Mouse (Mus musculus): ENCODE data around the gene E2f7. TPM values are rescaled to one million over a fixed set of nuclear protein-coding genes. Genes with fewer than 3 reads are reported as not detected.

E2f7 gene
- total RNA-seq, 2 experiments from 2014 or later, result 2.9 to 4.6 TPM

DNA sequence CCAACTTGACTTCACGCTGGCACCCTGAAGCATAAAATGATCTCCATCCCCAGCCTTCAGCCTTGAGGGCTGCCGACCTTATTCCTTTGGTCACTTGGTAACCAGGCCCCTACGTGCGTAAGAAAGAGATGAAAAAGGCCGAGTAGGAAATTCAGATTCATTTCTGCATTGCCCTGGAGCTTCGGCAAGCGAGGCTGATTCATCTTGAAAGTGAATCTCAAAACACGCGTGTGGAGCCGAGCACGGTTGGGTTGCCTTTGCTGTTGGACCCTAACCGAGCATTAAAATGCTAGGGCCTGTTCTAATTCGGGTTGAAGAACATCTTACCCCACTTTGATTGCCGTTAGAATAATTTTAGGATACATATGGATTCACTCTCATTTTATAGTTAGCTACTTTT, 28.6 kb downstream of the E2f7 start:
- DNase-seq, result no peak

DNA sequence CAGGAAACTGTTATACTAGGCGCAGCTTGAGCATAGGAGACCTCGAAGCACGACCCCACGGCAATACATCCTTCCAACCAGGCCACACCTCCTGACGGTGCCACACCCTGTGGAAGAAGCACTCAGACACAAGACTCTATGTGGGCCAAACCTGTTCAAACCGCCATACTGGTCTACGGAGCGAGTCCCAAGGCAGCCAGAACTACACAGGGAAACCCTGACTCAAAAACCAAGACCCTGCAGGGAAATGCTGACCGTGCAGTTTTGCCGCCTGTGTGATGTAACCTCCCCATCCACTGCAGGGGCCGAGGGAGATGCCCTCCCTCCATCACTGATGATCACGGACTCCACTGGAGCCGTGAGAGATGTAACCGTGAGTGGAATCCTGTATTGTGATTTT, 36.5 kb downstream of the E2f7 start:
- DNase-seq, result no peak

DNA sequence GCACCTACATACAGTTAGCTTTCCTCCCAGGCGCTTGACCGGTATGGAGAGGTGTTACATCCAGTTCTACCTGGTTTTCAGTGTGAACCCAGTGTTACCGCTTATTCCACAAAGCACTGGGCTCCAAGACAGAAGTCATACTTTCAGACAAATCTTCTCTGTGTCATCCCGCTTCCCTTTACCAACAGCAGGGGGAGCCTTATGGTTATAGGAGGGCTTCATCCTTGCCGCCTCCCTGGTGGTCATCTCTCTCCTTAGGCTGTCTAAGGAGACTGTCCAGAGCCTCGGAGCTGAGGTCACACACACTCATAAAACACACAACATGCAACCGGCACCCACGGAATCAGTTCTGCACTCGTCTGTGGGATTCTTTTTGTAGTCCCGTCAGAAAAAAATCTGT, 37.4 kb downstream of the E2f7 start:
- no peak for DNase-seq

DNA sequence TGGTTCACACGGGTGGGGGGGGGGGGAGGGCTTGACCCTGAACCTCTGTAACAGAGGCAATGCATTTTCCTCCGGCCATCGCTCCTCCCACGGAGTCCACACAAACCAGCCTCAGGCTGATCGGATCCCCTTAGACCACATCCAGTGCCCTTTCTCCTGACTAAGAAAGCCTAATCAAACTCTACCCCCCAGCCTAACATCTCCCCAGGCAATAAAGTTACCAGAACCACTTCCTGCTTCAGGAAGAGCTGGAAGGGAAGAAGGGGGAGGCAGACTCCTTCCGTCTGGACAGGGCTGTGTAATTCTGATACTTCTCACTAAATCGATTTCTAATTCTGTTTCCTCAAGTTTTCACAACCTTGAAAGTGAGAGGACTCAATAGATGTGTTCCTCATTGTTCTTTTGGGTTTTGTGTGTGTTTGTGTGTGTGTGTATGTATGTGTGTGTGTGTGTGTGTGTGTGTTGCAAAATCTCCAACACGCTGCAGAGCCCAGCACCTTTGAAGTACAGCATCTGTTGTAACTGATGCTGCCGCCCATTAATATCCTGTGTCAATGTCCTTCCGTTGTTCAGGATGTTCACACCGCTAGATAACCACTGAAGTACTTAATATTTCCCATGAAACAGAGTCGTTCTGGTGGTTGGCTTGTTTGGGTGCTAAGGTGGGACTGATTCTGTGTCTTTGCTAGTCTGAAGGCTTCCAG, 43.0 kb downstream of the E2f7 start:
- DNase-seq, result no peak

DNA sequence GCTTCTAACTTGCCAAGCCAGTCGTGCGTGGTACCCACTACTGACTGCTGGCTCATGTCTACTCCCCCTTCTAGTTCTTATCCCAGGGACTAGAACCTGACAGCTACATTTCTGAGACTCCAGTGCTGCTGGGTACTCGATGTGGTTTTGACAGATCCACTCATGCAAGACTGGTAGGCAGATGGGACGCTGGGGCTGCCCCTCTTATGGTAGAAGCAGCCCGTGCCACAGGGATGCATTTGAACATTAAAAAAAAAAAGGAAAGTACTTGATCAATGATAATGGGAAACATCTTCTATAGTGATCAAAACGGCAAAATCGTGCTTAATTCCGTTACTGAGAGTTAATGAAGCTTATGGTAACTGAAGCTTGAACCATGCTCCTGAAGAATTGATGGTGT, 44.4 kb downstream of the E2f7 start:
- DNase-seq, result no peak

DNA sequence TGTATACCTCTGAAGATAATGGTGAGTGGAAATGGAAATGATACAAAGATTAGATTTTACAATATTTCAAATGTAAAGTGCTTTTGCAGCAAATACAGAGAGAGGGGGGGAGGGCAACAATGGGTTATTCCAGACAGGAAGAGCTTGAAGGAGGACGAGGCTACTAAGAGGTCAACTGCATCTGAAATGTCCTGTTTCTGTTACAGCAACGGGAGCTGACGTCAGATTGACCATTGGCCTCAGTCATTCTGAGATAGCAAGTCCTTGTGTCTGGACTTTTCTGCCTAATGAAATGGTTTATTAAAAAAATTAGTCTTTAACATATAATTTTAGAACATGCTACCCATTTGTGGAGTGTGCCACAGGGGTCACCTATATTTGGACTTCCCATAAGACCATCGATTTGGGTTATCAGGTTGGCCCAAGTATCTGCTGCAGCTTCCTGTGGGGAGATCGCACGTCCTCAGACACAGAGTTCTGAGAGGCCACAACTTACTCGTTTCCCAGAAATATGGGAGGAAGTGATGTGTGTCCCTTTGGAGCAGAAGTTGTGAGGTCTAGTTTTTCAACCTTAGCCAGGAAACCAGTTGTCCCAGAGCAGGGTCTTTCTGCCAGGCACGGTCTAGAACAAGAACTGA, 48.0 kb downstream of the E2f7 start:
- no peak for DNase-seq

DNA sequence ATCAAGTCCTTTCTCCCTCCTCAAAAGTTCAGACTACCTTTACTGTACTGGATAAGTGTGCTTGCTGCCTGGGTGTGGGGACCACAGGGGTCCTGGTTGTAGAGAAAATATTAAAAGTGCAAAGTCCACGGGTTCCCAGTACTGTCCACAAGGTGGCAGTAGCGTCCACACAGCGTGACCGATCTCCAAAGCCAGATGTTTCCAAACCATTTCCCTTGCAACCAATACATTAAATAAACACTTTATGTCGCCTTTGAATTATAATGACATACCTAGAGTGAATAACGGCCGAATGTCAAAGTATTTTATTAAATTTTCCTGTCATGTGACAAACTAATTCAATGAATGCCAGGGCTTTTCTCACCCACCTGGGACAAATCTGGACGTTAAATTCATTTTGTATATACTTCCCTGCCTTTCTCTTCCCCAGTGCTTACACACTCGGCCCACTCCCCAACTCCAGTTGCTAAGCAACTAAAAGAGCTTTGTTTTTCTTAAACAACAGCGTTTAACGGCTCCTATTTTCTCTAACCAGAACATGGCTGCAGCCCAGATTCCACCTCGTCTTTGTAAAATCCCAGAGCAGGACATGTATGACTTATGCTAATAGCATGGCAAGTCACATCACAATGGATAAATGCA, 49.4 kb downstream of the E2f7 start:
- DNase-seq, result peak; percentile 39

DNA sequence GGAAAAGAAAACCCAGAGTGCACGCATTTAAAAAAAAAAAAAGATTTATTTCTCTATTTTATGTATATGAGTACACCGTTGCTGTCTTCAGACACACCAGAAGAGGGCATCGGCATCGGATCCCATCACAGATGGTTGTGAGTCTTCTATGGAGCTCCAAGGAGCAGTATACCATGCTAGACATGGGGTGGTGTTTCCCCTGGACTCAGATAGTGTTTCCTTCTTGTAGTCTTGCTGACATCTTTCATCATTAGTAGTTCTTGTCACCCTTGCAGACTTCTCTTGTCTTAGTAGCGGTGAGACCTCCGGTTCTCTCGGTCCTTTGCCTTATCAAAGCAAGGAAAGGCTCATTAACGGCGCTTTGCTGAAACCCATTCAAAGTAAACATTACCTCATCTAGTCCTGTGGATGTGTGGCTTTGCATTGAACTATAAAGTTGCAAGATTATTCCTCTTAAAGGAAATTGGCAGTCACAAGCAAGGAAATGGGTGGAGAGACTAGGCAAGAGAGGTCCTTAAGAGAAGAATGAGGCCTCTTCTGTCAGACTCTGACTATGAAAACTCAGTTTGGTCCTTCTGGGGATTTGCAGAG, 50.1 kb downstream of the E2f7 start:
- no peak for DNase-seq

DNA sequence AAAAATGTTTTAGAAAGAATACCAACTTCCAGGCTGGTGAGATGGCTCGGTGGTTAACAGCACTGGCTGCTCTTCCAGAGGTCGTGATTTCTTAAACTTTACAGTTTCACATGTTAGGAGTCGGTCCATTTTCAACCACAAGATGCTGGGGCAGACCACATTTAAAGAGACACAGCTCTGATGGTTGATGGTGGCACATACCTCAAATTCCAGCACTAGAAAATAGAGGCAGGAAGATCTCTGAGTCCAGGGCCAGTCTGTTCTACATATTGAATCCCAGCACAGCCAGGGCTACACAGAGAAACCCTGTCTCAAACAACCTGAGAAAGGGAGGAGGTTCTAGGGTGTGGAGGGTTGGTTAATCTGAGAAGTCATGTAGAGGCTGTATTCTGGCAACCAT, 56.1 kb downstream of the E2f7 start:
- DNase-seq, result no peak

DNA sequence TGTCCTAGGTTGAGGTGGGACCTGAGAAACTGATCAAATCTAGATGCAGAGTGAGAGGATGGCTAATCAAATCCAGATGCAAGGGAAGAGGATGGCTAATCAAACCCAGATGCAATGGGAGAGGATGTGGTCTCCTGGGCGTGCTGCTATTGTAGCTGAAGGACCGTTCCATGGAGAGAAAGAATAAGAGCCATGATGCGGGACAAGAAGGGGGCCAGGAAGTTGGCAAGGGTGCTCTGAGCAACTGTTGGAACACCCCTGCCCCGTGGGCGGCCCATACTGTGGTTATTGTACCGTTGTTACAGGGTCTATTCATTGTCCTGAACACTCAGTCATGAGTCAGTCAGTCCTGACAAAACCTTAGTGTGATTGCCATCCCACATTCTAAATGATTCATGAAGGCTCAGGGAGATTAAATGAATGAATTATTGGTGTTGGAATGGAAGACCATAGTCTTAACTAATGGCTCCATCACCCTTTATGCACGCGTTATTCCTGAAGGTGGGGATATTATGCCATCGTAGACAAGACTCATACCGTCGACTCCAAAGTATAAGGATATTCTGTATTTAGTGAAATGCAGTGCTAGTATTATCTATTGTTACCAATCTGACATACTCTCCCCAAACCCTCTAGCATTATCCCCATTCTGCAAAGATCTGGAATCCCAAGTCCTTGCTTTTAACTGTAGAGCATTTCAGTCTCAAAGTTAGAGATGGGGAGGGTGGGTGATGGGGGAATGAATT, 59.2 kb downstream of the E2f7 start:
- DNase-seq, result no peak

DNA sequence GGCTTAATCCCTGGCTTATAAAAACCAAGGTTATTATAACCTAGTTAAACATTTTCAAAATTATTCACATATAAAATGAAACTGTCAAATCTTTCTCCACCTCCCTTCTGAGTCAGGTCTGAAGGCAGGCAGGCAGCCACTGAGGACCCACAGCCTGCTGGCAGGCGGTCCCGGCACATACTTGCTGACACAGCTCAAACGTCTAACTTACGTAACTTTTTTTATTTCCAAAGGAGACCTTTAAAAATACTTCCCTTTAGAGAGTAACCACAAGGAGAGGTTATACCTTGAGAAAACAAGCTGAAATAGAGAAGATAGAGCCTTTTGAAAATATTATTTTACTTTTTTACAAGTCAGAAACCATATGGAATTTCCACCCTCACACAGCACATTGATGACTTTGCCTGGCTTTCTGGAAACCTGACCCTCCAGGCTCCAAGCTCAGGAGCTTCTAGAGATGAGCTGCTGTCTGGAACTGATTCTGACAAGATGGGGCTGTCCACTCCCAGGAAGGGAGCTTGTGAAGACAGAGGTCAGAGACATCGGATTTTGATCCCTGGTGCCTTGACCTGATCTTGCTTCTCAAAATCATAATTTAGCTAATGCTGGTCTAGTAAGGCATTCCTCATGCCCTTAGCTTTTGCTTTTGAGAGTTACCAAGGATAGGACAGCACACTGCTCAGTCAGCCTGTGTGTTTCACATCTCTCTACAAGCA, 59.9 kb downstream of the E2f7 start:
- no peak for DNase-seq

DNA sequence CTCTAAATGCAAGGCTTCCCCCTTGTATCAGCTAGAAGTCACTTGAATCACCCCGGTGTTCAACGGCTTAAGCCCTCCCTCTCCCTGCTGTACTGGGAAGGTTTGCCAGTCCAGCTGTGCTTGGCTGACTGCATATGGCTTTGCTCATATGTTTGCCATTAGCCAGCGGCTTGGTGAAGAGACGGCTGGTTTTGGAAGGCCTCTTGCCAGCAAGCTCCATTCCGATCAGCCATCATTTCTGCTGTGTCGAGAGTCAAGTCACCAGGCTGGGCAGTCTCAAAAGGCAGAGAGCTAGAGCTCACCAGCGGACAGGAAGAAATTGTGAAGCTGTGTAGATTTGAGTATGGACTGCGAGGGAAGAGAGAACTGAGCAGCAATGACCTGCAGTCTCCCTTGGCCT, 61.2 kb downstream of the E2f7 start:
- no peak for DNase-seq

DNA sequence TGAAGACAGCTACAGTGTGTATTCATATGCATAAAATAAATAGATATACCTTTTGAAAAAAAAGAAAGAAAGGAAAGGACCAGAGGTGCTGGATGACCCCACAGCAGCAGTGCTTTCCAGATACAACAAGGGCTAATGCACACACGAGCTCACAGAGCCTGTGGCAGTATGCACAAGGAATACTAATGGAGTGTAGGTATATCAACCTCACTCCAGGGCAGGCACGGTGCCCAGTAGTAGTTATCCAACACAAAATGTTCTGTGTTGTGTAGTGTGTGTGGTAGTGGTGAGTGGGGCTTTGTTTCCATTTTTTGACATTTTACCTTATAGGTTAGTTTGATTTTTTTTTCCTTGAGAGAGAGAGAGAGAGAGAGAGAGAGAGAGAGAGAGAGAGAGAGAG, 65.3 kb downstream of the E2f7 start:
- no peak for DNase-seq

DNA sequence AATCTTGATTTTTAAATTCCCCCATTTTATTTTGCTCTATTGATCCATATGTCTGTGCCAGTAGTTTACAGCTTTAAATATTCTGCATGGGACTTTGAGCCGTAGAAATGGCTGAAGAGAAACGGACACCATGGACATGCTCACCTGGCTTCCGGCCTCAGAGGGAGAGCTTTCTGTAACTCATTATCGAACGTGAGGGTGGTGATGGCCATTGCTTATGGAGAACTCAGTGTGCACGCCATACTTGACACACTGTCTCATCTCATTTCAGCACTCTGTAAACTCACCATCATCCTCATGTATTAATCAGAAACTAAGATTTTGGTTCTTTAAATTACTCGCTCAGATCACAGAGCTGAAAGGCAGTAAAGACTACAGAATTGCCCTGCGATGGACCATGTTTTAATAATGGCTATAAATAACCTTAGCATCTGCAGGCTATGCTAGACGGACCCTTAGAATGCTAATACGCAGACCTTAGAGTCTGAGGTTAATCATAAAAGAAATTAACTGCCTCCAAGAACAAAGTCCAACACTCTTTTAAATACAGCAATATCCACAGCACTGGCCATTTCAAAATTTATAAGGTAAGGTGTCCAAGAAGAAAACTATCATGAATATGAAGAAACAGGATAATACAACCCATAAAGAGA, 66.1 kb downstream of the E2f7 start:
- no peak for DNase-seq

DNA sequence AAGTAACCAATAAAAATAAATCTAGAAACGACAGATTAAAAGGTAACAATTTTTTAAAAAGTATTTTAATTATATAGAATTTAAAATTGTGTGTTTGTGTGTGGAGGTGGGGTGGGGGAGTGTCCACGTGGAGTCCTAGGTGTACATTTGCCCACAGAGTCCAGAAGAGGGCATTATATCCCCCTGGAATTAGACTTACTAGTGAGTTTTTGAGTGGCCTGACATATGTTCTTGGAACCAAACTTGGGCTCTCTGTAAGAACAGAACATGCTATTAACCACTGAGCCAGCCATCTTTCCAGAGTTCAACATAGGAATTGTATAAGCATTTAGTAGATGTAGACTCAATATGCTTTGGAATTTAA, 66.6 kb downstream of the E2f7 start:
- no peak for DNase-seq

DNA sequence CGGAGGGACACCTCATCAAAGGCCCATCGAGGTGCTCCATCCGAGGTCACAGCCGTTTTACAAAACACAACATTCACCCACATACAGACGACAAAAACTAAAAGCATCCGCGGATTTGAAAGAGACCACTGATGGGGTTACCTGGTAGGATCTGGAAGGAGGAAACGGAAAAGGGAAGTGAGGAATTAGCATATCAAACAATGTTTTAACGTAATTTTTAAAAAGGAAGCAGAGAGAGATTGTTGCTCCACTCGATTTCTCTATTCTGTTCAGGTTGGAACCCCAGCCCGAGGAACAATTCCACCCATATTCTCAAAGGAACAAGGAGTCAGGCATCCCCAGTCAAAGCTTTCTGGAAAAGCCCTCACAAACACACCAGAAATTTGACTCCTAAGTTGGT, 75.9 kb downstream of the E2f7 start:
- DNase-seq, result no peak

DNA sequence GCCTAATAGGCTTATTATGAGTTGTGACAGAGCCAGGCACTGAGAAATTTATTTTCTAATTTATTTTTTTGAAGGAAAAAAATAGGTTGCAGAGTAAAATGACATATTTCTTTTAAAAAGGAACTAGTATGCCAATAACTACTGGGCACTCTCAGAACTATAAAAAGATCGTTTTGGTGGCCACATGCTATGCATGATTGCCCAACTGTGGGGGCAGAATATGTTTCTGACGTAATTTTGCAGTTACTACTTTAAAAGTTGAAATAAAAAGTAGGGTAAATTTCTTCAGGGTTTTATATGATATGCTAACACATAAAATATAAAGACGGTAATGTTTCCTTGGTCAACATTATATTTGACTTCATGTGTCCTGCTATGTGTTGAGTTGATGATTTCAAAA, 76.5 kb downstream of the E2f7 start:
- no peak for DNase-seq

DNA sequence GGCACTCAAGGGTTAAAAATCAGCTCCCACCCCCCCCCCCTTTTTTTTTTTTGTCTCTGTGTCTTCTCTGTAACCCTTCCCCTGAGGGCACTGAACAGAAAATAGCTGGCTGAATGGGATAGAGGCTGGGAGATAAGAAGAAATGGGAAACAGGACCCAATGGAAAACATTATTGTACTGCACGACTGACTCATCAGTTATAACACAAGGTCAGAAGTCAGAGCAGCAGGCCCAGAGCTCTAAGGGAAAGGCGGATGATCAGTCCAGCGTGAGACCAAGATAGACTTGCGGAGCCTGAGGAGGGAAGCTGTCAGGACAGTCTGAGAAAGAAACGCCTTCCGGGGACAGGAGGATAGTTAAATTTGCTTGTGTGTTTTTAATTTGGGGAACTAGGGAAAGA, 87.1 kb downstream of the E2f7 start:
- no peak for DNase-seq

DNA sequence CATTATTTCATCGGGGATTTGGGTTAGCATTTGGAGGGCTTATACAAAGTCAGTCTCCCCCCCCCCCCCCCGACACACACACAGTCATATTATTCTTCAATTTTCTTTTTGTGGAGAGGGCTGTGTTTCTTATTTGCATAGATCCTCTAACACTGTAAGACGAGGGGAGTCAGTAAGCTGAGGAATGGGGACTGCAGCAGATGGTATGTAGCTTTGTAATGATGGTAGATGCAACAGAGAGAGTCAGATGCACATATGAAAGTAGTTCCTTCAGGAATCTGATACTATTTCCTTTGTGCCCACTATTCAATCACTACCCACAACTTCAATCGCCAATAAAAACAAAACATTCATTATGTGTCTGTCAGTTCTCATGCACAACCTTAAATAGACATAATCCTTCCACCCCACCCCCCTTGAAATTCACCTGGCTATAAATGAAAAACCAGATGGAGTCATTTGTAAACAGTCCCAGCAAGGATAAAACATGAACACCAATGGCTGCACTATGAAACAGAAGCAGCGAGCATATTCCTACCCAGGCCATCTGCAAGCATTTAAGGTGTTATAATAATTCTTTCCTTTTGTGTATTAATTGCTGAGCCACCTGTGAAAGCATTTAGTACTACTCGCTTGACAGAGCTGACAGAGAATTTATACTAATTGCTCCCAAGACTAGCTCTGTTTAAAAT, 90.0 kb downstream of the E2f7 start:
- DNase-seq, result no peak

All from gastrocnemius, postnatal 10 days (tissue).